Mouse (Mus musculus): ENCODE measurements at regions not wholly inside any gene's neighbourhood (a gene's known extent, or its start where the extent isn't known, plus 50 kb on each side); places are given as distances from the start of the nearest gene placed in this dataset.
A peak's percentile ranks its signal among the peaks of the same experiment; 100 is the strongest.

GRCm38 (mm10) chr16:46331336-46331735 lies 167.0 kb downstream of the Nectin3 start:
- no peak for DNase-seq (ENCODE audit: low spot score in 2 of 2)

- DNase-seq (ENCODE audit: low spot score in 2 of 2) = no peak
Observed at GRCm38 (mm10) chr16:46299079-46299721, 144.3 kb upstream of the Gm4737 start.

- DNase-seq (ENCODE audit: low spot score in 2 of 2) = no peak
Observed at GRCm38 (mm10) chr16:46297192-46297591, 142.3 kb upstream of the Gm4737 start.

DNA sequence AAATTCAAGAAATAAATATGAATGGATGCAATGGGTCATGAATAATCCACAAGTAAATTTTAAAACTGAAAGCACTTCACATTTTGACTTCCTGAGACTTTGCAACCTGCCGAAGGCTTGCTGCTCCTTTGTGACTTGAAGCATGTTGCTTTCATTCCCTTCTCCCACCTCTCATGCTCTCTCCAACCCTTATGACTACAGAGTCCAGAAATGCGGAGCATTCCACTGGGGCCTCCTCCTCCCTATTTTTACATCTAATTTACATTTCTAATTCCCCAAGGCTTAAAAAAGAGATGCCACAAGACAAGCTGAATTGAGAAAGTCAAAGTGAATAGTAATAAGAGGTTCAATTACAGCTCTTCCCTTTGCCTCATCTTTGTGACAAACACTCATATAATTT lies 141.5 kb upstream of the Gm4737 start:
- DNase-seq (ENCODE audit: low spot score in 2 of 2) = no peak

DNA sequence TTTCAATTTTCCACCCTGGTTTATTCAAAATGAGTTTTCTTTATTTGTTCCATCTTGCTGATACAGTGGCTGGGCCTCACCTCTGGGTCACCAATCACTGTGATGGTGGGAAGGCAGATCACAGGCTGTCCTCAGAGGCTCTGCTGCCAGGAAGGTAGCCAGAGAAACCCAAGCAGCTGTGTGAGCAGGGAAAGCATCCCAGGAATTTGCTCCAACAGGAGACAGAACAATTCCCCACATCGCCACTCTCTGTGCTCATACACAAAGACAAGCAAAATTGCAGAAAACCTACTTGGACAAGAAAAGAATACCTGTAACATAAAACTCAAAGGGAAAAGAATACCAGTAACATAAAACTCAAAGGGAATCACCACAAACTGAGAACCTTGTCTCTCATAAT lies 139.0 kb upstream of the Gm4737 start:
- no peak for DNase-seq (ENCODE audit: low spot score in 2 of 2)

GRCm38 (mm10) chr16:46291067-46291833 lies 136.4 kb upstream of the Gm4737 start:
- no peak for DNase-seq (ENCODE audit: low spot score in 2 of 2)

DNA sequence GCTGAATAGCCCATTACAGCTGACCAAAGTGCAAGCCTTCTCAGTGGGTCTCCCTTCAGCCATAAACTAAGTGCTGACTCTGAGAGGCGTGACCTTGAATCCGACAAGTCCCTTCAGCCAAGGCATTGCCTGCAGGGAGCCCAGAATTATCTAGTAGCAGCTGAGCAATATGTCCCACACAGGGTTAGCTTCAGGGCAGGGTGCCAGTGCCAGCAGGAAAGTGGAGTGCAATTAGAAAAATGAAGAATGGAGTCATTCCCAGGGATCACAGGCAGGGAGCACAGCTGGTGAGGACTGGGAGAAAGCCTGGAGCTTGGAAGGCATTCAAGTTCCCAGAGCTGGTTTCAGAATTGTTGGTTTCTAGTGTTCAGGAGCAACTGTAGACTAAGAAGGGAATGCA lies 135.3 kb upstream of the Gm4737 start:
- DNase-seq (ENCODE audit: low spot score in 2 of 2) = peak; percentile 88 to 89

DNA sequence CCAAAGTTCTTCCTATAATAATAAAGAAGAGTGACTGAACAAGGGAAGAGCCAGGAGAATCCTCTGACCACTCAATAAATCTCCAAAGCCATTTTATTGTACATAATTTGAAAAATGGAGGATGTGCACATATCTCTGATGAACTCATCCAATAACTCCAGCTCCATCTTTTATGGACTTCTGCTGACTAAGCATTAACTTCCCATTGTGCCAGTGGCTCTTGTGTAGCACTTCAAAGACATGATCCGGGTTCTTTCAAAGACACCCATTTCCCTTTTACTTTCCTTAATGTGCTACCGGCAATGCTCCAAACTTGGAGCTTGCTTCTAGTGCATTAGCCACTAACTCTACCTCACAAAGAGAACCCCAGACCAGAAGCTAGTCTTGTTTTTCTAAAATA lies 112.7 kb upstream of the Gm4737 start:
- no peak for DNase-seq (ENCODE audit: low spot score in 2 of 2)

GRCm38 (mm10) chr16:46251639-46252038 lies 96.8 kb upstream of the Gm4737 start:
- DNase-seq (ENCODE audit: low spot score in 2 of 2) = no peak

GRCm38 (mm10) chr16:46250943-46251342 lies 96.1 kb upstream of the Gm4737 start:
- no peak for DNase-seq (ENCODE audit: low spot score in 2 of 2)

GRCm38 (mm10) chr16:46245598-46245997 lies 90.7 kb upstream of the Gm4737 start:
- no peak for DNase-seq (ENCODE audit: low spot score in 2 of 2)

DNA sequence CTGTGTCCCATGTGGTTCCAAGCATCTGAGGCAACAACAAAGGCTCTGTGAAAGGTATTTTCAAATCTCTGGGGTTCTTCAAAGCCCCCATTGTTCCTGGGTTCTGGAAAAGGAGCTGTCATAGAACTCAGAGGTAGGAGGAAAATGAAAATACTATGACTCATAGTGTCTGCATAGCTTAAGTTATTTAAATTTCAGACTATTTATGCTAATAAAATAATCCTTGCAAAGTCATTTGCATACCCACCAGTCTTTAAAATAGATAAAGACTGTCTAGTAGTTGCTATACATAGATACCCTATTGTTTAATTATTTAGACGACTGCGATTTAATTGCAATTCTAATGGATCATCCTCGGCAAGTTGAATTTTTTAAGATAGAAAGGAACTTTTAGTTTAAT lies 73.9 kb upstream of the Gm4737 start:
- DNase-seq (ENCODE audit: low spot score in 2 of 2) = no peak

GRCm38 (mm10) chr16:46223084-46223600 lies 68.3 kb upstream of the Gm4737 start:
- no peak for DNase-seq (ENCODE audit: low spot score in 2 of 2)

DNA sequence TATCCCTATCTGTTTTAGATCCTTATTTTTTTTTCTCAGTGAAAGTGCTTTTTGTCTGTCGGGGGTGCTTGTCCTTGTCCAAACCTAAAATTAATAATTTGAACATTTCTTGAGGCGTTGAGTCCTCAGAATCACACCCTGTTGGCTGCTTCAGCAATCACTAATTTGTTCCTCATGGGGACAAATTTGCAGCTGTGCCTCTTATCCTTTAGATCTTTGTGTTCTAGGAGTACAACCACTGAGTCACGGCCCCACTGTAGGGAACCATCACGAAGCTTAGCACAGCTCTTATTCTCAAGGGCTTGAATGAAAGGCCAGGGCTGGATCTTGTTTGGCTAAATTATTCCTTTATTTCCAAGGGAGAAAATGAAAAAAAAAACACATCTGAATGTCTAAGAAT lies 57.6 kb upstream of the Gm4737 start:
- DNase-seq (ENCODE audit: low spot score in 2 of 2) = no peak

- DNase-seq (ENCODE audit: low spot score in 2 of 2) = no peak
Observed at GRCm38 (mm10) chr16:46211914-46212313, 57.0 kb upstream of the Gm4737 start.

GRCm38 (mm10) chr16:46205114-46205513 lies 50.2 kb upstream of the Gm4737 start:
- no peak for DNase-seq (ENCODE audit: low spot score in 2 of 2)

Data from layer of hippocampus, postnatal 10 days (tissue).